20 mouse cellular contexts compared by ENCODE assay signal in the genomic region with DNA sequence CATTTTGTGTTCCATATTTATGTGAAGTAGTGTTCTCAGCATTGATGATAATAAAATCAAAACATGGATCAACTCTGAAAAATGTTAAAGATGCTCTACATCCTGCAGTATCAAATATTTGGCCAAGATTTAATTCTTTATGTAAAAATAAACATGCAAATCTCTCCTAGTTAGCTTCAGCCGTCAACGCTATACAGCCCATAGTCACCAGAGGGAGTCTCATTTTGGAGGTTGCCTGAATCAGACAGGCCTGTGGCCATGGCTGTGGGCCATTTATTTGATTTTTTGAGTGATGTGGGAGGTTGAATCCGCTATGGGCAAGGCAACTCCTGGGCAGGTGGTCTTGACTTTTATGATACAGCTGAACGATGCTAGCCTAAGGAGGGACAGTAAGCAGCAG.
DNase-seq lines count a peak whose midpoint lies in the region; ATAC-seq and TF ChIP-seq lines count a peak whose summit lies in the region.
"Had no signal": no experiment of that assay in that cellular context is flagged by ENCODE, and none has a peak within 500 bp of the region (broad histone marks: within the 10 kb centered on the region; RNA-seq: fewer than 3 reads in every experiment).

No protein-coding gene starts in this region.

- H3K4me3 ChIP-seq in forebrain, embryonic 16.5 days (replicated peaks; ENCODE audit: low read length): no peak overlapping the region
- no peak overlapping the region for H3K4me3 ChIP-seq in forebrain, embryonic 15.5 days
- no peak overlapping the region for H3K4me3 ChIP-seq in intestine, postnatal 0 days (ENCODE audit: low read depth, low read length)
- H3K4me3 ChIP-seq in intestine, embryonic 16.5 days (ENCODE audit: low read length): no peak overlapping the region
- H3K4me3 ChIP-seq in lung, embryonic 14.5 days (ENCODE audit: low read depth, low read length): no peak overlapping the region
- no peak overlapping the region for H3K4me3 ChIP-seq in lung, adult 2 months (replicated peaks; ENCODE audit: extremely low read depth, low read depth, low read length)
- no peak overlapping the region for H3K4me3 ChIP-seq in cortical plate, adult 2 months (ENCODE audit: insufficient read depth, low read length)
- H3K4me3 ChIP-seq: embryonic facial prominence, embryonic 10.5 days; erythroblast, embryonic 14.5 days; heart, adult 2 months; heart, embryonic 15.5 days had no signal

- H3K4me2 ChIP-seq in forebrain, embryonic 16.5 days (ENCODE audit: low read length): no peak overlapping the region
- no peak overlapping the region for H3K4me2 ChIP-seq in forebrain, embryonic 15.5 days (replicated peaks)
- H3K4me2 ChIP-seq in intestine, postnatal 0 days (replicated peaks; ENCODE audit: low read depth): no peak overlapping the region
- H3K4me2 ChIP-seq in intestine, embryonic 16.5 days (ENCODE audit: low read depth, low read length): no peak overlapping the region
- no peak overlapping the region for H3K4me2 ChIP-seq in lung, embryonic 14.5 days
- H3K4me2 ChIP-seq: heart, embryonic 11.5 days; heart, embryonic 15.5 days; hindbrain, embryonic 14.5 days had no signal

- TF ChIP-seq POLR2A in lung, adult 2 months (IDR thresholded peaks at IDR 0.05; ENCODE audit: borderline replicate concordance, extremely low read depth, low read depth, low read length): no peak
- no peak for TF ChIP-seq POLR2A in cortical plate, adult 2 months (IDR thresholded peaks at IDR 0.05; ENCODE audit: extremely low read depth, insufficient read depth, low read length)

- peaks cover 2% of the 10 kb centered on the region; the same call in 1 of the 2 replicates for H3K4me1 ChIP-seq in forebrain, embryonic 16.5 days (replicated peaks; ENCODE audit: control insufficient read depth, insufficient read depth, low read length)
- no peaks in the 10 kb centered on the region for H3K4me1 ChIP-seq in forebrain, embryonic 15.5 days
- H3K4me1 ChIP-seq in intestine, postnatal 0 days (replicated peaks; ENCODE audit: control insufficient read depth, insufficient read depth, low read length): no peaks in the 10 kb centered on the region
- H3K4me1 ChIP-seq in intestine, embryonic 16.5 days (ENCODE audit: control insufficient read depth, insufficient read depth, low read length): no peaks in the 10 kb centered on the region
- H3K4me1 ChIP-seq in lung, embryonic 14.5 days (ENCODE audit: insufficient read depth): no peaks in the 10 kb centered on the region
- H3K4me1 ChIP-seq in lung, adult 2 months (ENCODE audit: control insufficient read depth, insufficient read depth, low read length): no peaks in the 10 kb centered on the region
- H3K4me1 ChIP-seq in cortical plate, adult 2 months (ENCODE audit: control insufficient read depth, insufficient read depth, low read length): no peaks in the 10 kb centered on the region
- H3K4me1 ChIP-seq: embryonic facial prominence, embryonic 10.5 days; heart, embryonic 15.5 days had no signal

- no peak overlapping the region for H3K27ac ChIP-seq in forebrain, embryonic 16.5 days (ENCODE audit: low read length)
- no peak overlapping the region for H3K27ac ChIP-seq in forebrain, embryonic 15.5 days (replicated peaks)
- H3K27ac ChIP-seq in intestine, postnatal 0 days (ENCODE audit: low read depth, low read length): no peak overlapping the region
- H3K27ac ChIP-seq in intestine, embryonic 16.5 days (ENCODE audit: low read length): no peak overlapping the region
- no peak overlapping the region for H3K27ac ChIP-seq in lung, embryonic 14.5 days (ENCODE audit: low read depth)
- no peak overlapping the region for H3K27ac ChIP-seq in cortical plate, adult 2 months (ENCODE audit: insufficient read depth, low read length)
- H3K27ac ChIP-seq: embryonic facial prominence, embryonic 10.5 days; heart, adult 2 months; heart, embryonic 15.5 days; hindbrain, embryonic 14.5 days had no signal

- H3K36me3 ChIP-seq in forebrain, embryonic 16.5 days (ENCODE audit: control insufficient read depth, insufficient read depth): no peaks in the 10 kb centered on the region
- no peaks in the 10 kb centered on the region for H3K36me3 ChIP-seq in forebrain, embryonic 15.5 days
- no peaks in the 10 kb centered on the region for H3K36me3 ChIP-seq in intestine, postnatal 0 days (ENCODE audit: control insufficient read depth, insufficient read depth)
- no peaks in the 10 kb centered on the region for H3K36me3 ChIP-seq in intestine, embryonic 16.5 days (ENCODE audit: control insufficient read depth, insufficient read depth, low read length)
- no peaks in the 10 kb centered on the region for H3K36me3 ChIP-seq in lung, embryonic 14.5 days (ENCODE audit: insufficient read depth)
- H3K36me3 ChIP-seq: embryonic facial prominence, embryonic 10.5 days; heart, embryonic 15.5 days had no signal

- 76% methylated on average over 4 of the region's 4 CpGs for WGBS in forebrain, embryonic 16.5 days
- WGBS in forebrain, embryonic 15.5 days: 85% methylated on average over 4 of the region's 4 CpGs
- 82% methylated on average over 4 of the region's 4 CpGs for WGBS in intestine, postnatal 0 days
- WGBS in intestine, embryonic 16.5 days: 89% methylated on average over 4 of the region's 4 CpGs
- WGBS in lung, embryonic 14.5 days: 85% methylated on average over 4 of the region's 4 CpGs
- WGBS in lung, adult 2 months: 90% methylated on average over 4 of the region's 4 CpGs

- TF ChIP-seq CTCF in intestine, postnatal 0 days (IDR thresholded peaks at IDR 0.05; ENCODE audit: low read depth): peak; percentile 23; the same call in 1 of the 2 replicates
- TF ChIP-seq CTCF in lung, embryonic 14.5 days (IDR thresholded peaks at IDR 0.05; ENCODE audit: low read depth): no peak
- no peak for TF ChIP-seq CTCF in lung, adult 2 months (IDR thresholded peaks at IDR 0.05; ENCODE audit: insufficient read depth, low read length)
- 0 out of 2 replicates have a peak, but pooled peaks have one; percentile 8 for TF ChIP-seq CTCF in cortical plate, adult 2 months (IDR thresholded peaks at IDR 0.05; ENCODE audit: extremely low read depth, insufficient read depth, low read length)

- H3K9me3 ChIP-seq in forebrain, embryonic 16.5 days (ENCODE audit: control insufficient read depth, low read length): no peaks in the 10 kb centered on the region
- H3K9me3 ChIP-seq in forebrain, embryonic 15.5 days: no peaks in the 10 kb centered on the region
- H3K9me3 ChIP-seq in intestine, postnatal 0 days (ENCODE audit: control insufficient read depth): no peaks in the 10 kb centered on the region
- H3K9me3 ChIP-seq in intestine, embryonic 16.5 days (ENCODE audit: control insufficient read depth, low read length): no peaks in the 10 kb centered on the region
- H3K9me3 ChIP-seq in lung, embryonic 14.5 days (ENCODE audit: low read depth, low read length): no peaks in the 10 kb centered on the region
- H3K9me3 ChIP-seq: embryonic facial prominence, embryonic 10.5 days; heart, embryonic 15.5 days had no signal

- H3K9ac ChIP-seq in forebrain, embryonic 16.5 days (replicated peaks; ENCODE audit: low read depth, low read length): no peak overlapping the region
- no peak overlapping the region for H3K9ac ChIP-seq in forebrain, embryonic 15.5 days (replicated peaks)
- no peak overlapping the region for H3K9ac ChIP-seq in intestine, postnatal 0 days (ENCODE audit: low read depth, low read length)
- no peak overlapping the region for H3K9ac ChIP-seq in intestine, embryonic 16.5 days (ENCODE audit: low read depth, low read length)
- H3K9ac ChIP-seq in lung, embryonic 14.5 days: no peak overlapping the region
- H3K9ac ChIP-seq: heart, embryonic 15.5 days; hindbrain, embryonic 14.5 days had no signal

- no peaks in the 10 kb centered on the region for H3K27me3 ChIP-seq in forebrain, embryonic 16.5 days (replicated peaks; ENCODE audit: control insufficient read depth, insufficient read depth, low read length)
- H3K27me3 ChIP-seq in forebrain, embryonic 15.5 days: no peaks in the 10 kb centered on the region
- H3K27me3 ChIP-seq in intestine, postnatal 0 days (replicated peaks; ENCODE audit: control insufficient read depth, insufficient read depth, low read length): no peaks in the 10 kb centered on the region
- no peaks in the 10 kb centered on the region for H3K27me3 ChIP-seq in intestine, embryonic 16.5 days (replicated peaks; ENCODE audit: control insufficient read depth, insufficient read depth, low read length)
- no peaks in the 10 kb centered on the region for H3K27me3 ChIP-seq in lung, embryonic 14.5 days (ENCODE audit: insufficient read depth, low read length)
- H3K27me3 ChIP-seq: heart, embryonic 15.5 days had no signal

- peak; percentile 47 for ATAC-seq in forebrain, embryonic 16.5 days
- ATAC-seq in forebrain, embryonic 15.5 days (replicated peaks): no peak; the same call in 1 of the 2 replicates
- ATAC-seq in intestine, postnatal 0 days: no peak
- ATAC-seq in intestine, embryonic 16.5 days: no peak
- ATAC-seq in lung, embryonic 14.5 days (ENCODE audit: insufficient read depth): no peak
- ATAC-seq in erythroblast, adult 5-6 weeks (replicated peaks; ENCODE audit: low FRiP score, poor library complexity, severe bottlenecking): no peak

- peak; percentile 14 for DNase-seq in lung, embryonic 14.5 days
- no peak for DNase-seq in lung, adult 2 months
- DNase-seq: adrenal gland, postnatal 10 days; cerebellum, adult 11 months; cerebellum, adult 8-10 months; cerebellum, postnatal 36 days; gastrocnemius, postnatal 14 days; heart, adult 2 months; heart, postnatal 14 days had no signal

Comparison
In these comparisons a context has a peak if more than half of its experiments do, and no peak if none do; other contexts are left out.
1. CTCF ChIP-seq: peak in intestine, postnatal 0 days (single experiment) and cortical plate, adult 2 months (single experiment); none in lung, embryonic 14.5 days (single experiment) and lung, adult 2 months (single experiment).